ENCODE assay signal across 7 mouse cellular contexts in genomic region chr9:65201021-65201380, GRCm38 (mm10). TPM values are rescaled to one million over a fixed set of nuclear protein-coding genes. Genes with fewer than 3 reads are reported as not detected.
DNase-seq lines count a peak whose midpoint lies in the region; ATAC-seq and TF ChIP-seq lines count a peak whose summit lies in the region.

No protein-coding gene starts in this region.

- no peak overlapping the region for H3K9ac ChIP-seq in midbrain, postnatal 0 days (replicated peaks; ENCODE audit: low read length, poor library complexity, severe bottlenecking)
- no peak overlapping the region for H3K9ac ChIP-seq in forebrain, embryonic 12.5 days
- H3K9ac ChIP-seq in liver, embryonic 16.5 days (ENCODE audit: low read depth, low read length), result peak overlapping the region; percentile 46
- H3K9ac ChIP-seq in stomach, postnatal 0 days (ENCODE audit: low read length), result no peak overlapping the region

- 65% methylated on average over 3 of the region's 3 CpGs for WGBS in midbrain, embryonic 10.5 days
- 58% methylated on average over 3 of the region's 3 CpGs for WGBS in midbrain, postnatal 0 days
- WGBS in forebrain, embryonic 12.5 days, result 49% methylated on average over 3 of the region's 3 CpGs
- WGBS in liver, embryonic 16.5 days (ENCODE audit: insufficient replicate concordance), result 18% methylated on average over 3 of the region's 3 CpGs
- 40% methylated on average over 3 of the region's 3 CpGs for WGBS in stomach, postnatal 0 days

- ATAC-seq in midbrain, postnatal 0 days (ENCODE audit: low FRiP score), result no peak
- no peak for ATAC-seq in forebrain, embryonic 12.5 days (ENCODE audit: low FRiP score)
- no peak for ATAC-seq in liver, embryonic 16.5 days (ENCODE audit: low read depth)
- no peak for ATAC-seq in stomach, postnatal 0 days (ENCODE audit: low FRiP score, low TSS enrichment)

- H3K36me3 ChIP-seq in midbrain, embryonic 10.5 days, result no peaks in the 10 kb centered on the region
- no peaks in the 10 kb centered on the region for H3K36me3 ChIP-seq in midbrain, postnatal 0 days (ENCODE audit: insufficient read depth, low read length)
- H3K36me3 ChIP-seq in forebrain, embryonic 12.5 days (replicated peaks), result no peaks in the 10 kb centered on the region
- H3K36me3 ChIP-seq in liver, embryonic 16.5 days (ENCODE audit: control insufficient read depth, insufficient read depth), result no peaks in the 10 kb centered on the region
- no peaks in the 10 kb centered on the region for H3K36me3 ChIP-seq in stomach, postnatal 0 days (ENCODE audit: control insufficient read depth, insufficient read depth, low read length)

- H3K27ac ChIP-seq in midbrain, embryonic 10.5 days (replicated peaks), result peak overlapping the region; percentile 42; the same call in 1 of the 2 replicates
- no peak overlapping the region for H3K27ac ChIP-seq in midbrain, postnatal 0 days (ENCODE audit: low read depth, low read length)
- peak overlapping the region; percentile 73 for H3K27ac ChIP-seq in forebrain, embryonic 12.5 days
- H3K27ac ChIP-seq in liver, embryonic 16.5 days (ENCODE audit: low read length), result peak overlapping the region; percentile 88
- peak overlapping the region; percentile 56 for H3K27ac ChIP-seq in stomach, postnatal 0 days (replicated peaks)

- no peak overlapping the region for H3K4me2 ChIP-seq in midbrain, postnatal 0 days (ENCODE audit: low read depth, low read length, poor library complexity, severe bottlenecking)
- no peak overlapping the region for H3K4me2 ChIP-seq in forebrain, embryonic 12.5 days
- H3K4me2 ChIP-seq in liver, embryonic 16.5 days (ENCODE audit: low read depth, low read length), result no peak overlapping the region
- no peak overlapping the region for H3K4me2 ChIP-seq in stomach, postnatal 0 days (replicated peaks; ENCODE audit: low read depth)

- no peak for TF ChIP-seq CTCF in midbrain, postnatal 0 days (IDR thresholded peaks at IDR 0.05)
- no peak for TF ChIP-seq CTCF in stomach, postnatal 0 days (IDR thresholded peaks at IDR 0.05; ENCODE audit: low read depth)

- no peak overlapping the region for H3K4me3 ChIP-seq in midbrain, embryonic 10.5 days
- H3K4me3 ChIP-seq in midbrain, postnatal 0 days (ENCODE audit: low read depth, low read length), result no peak overlapping the region
- no peak overlapping the region for H3K4me3 ChIP-seq in forebrain, embryonic 12.5 days (replicated peaks)
- H3K4me3 ChIP-seq in liver, embryonic 16.5 days (ENCODE audit: low read depth, low read length), result no peak overlapping the region
- no peak overlapping the region for H3K4me3 ChIP-seq in stomach, postnatal 0 days (ENCODE audit: low read depth, low read length)

- no peaks in the 10 kb centered on the region for H3K9me3 ChIP-seq in midbrain, embryonic 10.5 days (replicated peaks)
- H3K9me3 ChIP-seq in midbrain, postnatal 0 days (ENCODE audit: low read length), result no peaks in the 10 kb centered on the region
- H3K9me3 ChIP-seq in forebrain, embryonic 12.5 days, result no peaks in the 10 kb centered on the region
- H3K9me3 ChIP-seq in liver, embryonic 16.5 days (replicated peaks; ENCODE audit: control insufficient read depth, low read length), result no peaks in the 10 kb centered on the region
- H3K9me3 ChIP-seq in stomach, postnatal 0 days (ENCODE audit: control insufficient read depth, low read length), result no peaks in the 10 kb centered on the region

- DNase-seq in midbrain, embryonic 10.5 days (ENCODE audit: low spot score), result no peak
- no peak for DNase-seq in midbrain, postnatal 0 days (ENCODE audit: low spot score)
- DNase-seq in stomach, postnatal 0 days (ENCODE audit: low spot score), result no peak
- DNase-seq in cerebellum, adult 18-20 months, result no peak
- DNase-seq in left cerebral cortex, postnatal 10 days (ENCODE audit: extremely low spot score in 1 of 2, low spot score in 2 of 2), result no peak

- no peaks in the 10 kb centered on the region for H3K27me3 ChIP-seq in midbrain, embryonic 10.5 days (ENCODE audit: low read depth, poor library complexity, severe bottlenecking)
- H3K27me3 ChIP-seq in midbrain, postnatal 0 days (ENCODE audit: insufficient read depth, low read length), result no peaks in the 10 kb centered on the region
- H3K27me3 ChIP-seq in forebrain, embryonic 12.5 days, result no peaks in the 10 kb centered on the region
- no peaks in the 10 kb centered on the region for H3K27me3 ChIP-seq in liver, embryonic 16.5 days (ENCODE audit: control insufficient read depth, insufficient read depth, low read depth, low read length)
- no peaks in the 10 kb centered on the region for H3K27me3 ChIP-seq in stomach, postnatal 0 days (ENCODE audit: control insufficient read depth, insufficient read depth, low read length)

- intact Hi-C loops in left cerebral cortex, postnatal 10 days (cut with DNase I), result no loop called here

- TF ChIP-seq EP300 in stomach, postnatal 0 days (optimal IDR thresholded peaks at IDR 0.05), result no peak

- peaks cover 44% of the 10 kb centered on the region for H3K4me1 ChIP-seq in midbrain, embryonic 10.5 days
- H3K4me1 ChIP-seq in midbrain, postnatal 0 days (ENCODE audit: insufficient read depth, low read length), result 0 out of 2 replicates have a peak, but pooled peaks cover 2% of the 10 kb centered on the region
- peaks cover 16% of the 10 kb centered on the region for H3K4me1 ChIP-seq in forebrain, embryonic 12.5 days
- peaks cover 47% of the 10 kb centered on the region for H3K4me1 ChIP-seq in liver, embryonic 16.5 days (ENCODE audit: control insufficient read depth, low read depth, low read length)
- H3K4me1 ChIP-seq in stomach, postnatal 0 days (replicated peaks; ENCODE audit: control insufficient read depth, insufficient read depth), result no peaks in the 10 kb centered on the region; the same call in 1 of the 2 replicates

RNA-seq across cellular contexts. Expression of gene Parp16, which starts 5.8 kb away (rescaled TPM):
- polyA plus RNA-seq in midbrain, embryonic 10.5 days (2016; fragmentation: Nextera tagmentation; extraction: Ambion mirVana), result 7.2 and 7.9 TPM in 2 replicates
- total RNA-seq in midbrain, postnatal 0 days (2014; rRNA removed), result 7.5 and 8.0 TPM in 2 replicates
- polyA plus RNA-seq in midbrain, postnatal 0 days (2015; fragmentation: Nextera tagmentation; extraction: Ambion mirVana), result 7.0 and 7.7 TPM in 2 replicates
- 5.7 and 5.9 TPM in 2 replicates for polyA plus RNA-seq in forebrain, embryonic 12.5 days (2016; fragmentation: Nextera tagmentation; extraction: Ambion mirVana)
- polyA plus RNA-seq in liver, embryonic 16.5 days (2015; fragmentation: Nextera tagmentation; extraction: Ambion mirVana), result 9.9 and 11.2 TPM in 2 replicates
- 5.0 TPM in 2 replicates for polyA plus RNA-seq in stomach, postnatal 0 days (2015; fragmentation: Nextera tagmentation; extraction: Ambion mirVana)
- 1 to 10 TPM; 4.1 to 4.6 TPM for total RNA-seq in left cerebral cortex, postnatal 10 days (2021)
